Mouse (Mus musculus): ENCODE results near the gene Cd38.

- TF ChIP-seq CTCF (IDR thresholded peaks at IDR 0.05; ENCODE audit: low read depth): no peak
- TF ChIP-seq EP300 (IDR thresholded peaks at IDR 0.05; ENCODE audit: low read depth): no peak
Observed at GRCm38 (mm10) chr5:43927729-43928128, 59.4 kb downstream of the Cd38 start.
